Mouse (Mus musculus) gastrocnemius, postnatal 14 days (tissue): Measurements from ENCODE around the gene Adgrv1. TPM values are rescaled to one million over a fixed set of nuclear protein-coding genes. Genes with fewer than 3 reads are reported as not detected.

Experiments
- DNase-seq: peaks from one replicate; pipeline ENCODE4 v3.0.0; 2021; ENCODE audit warnings: mixed read lengths
- intact Hi-C: fragments of 180-260 bp; cut with DNase I; formaldehyde crosslinking; loops from one replicate; pipeline ENCODE4 v1.15.1; 2025; ENCODE audit warnings: low total_unique reads
- total RNA-seq, 2 experiments: library from RNA; stranded (reverse); gene quantifications; 2 replicates each; pipeline ENCODE4 v1.2.3; 2021

Adgrv1 gene
- total RNA-seq, 2 experiments from 2014 or later = 0.10 TPM; not detected in 1

DNA sequence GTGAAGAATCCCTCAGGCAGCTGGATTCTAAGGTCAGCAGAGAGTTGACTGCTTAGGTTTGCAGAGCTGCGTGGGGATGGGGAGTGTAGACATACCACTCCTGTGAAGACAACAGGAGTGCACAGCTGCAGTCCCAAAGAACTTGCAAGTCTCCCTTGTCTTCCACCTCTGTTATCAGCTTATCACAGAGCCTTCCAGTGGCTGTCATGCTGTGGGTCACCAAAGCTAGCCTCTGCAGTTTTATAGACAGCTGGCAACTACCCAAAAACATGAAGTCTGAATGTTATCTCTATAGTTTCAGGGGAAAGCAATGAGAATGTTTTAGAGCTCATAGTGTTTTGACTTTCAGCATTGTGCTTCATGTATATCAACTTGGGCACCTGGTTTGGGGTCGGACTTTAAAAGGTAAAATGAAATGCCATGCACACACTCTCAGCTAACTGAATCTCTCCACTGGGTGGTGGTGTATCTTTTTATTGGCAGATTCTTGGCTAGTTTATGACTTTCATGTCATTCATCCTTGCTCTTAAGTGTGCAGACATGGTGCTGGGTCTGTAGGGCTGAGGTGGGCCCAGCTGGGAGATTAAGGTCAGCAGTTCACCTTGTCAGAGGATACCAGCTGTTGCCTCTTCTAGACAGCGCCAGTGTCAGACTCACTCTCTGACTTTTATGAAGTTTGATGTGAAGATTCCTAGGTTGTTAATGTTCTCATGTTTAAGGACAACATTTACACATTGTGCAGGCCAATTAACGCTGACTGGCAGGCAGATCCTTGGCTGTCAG is 502.0 kb downstream of the Adgrv1 start:
- intact Hi-C loops = no loop called here
- no peak for DNase-seq

DNA sequence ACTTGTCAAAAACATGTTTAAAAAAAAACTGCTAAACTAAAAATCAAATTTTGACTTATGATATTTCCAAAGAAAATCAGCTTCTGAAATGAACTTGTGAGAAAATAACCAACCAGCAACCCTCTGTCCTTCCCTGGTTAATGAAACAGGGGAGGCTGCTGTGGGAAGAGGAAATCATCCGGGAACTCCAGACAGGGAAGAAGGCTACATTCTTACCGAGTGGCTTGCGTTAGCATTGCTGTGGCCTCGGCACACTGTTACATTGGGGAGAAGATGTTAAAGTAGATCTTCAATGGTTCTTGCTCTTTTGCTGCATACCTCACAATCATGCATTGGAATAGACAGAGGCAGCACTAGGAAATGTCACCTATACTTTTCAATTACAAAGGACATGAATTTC is 507.1 kb downstream of the Adgrv1 start:
- intact Hi-C loops = no loop called here
- no peak for DNase-seq

DNA sequence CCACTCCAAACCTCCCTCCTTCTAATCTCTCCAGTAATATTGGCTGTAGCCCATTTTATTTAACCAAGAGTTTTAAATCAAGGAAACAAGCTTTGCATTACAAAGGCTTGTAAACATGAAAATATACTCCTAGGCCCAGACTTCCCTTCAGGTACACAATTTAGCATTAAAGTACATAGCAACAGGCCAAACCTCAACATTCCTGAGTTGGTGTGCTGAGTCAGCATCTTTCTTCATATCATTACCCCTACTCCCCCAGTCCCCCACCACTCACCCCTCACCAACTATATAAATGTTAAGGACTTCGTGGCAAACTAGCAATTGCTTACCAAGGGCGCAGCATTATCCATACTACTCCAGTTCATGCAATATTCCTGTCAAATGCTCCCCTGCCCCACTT is 510.7 kb downstream of the Adgrv1 start:
- DNase-seq = no peak
- intact Hi-C loops = no loop called here

DNA sequence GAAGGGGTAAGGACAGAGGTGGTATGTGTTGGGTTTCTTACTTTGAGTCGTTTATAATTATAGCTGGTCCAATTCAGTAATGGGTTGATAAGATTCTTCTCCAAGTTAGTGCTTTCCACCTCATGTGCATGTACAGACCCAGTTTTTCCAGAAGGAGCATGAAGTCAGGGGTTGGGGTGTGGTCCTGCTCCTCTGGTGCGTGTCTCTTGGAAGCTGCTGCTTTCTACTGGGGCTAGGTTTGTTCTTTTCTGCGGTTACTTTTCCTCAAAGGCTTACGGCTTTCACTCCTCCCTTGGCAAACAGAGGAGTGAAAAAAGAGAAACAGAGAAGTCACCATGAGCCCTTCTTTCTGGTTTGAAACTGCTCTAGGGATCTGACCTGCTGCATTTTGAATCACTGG is 522.5 kb downstream of the Adgrv1 start:
- intact Hi-C loops = no loop called here

DNA sequence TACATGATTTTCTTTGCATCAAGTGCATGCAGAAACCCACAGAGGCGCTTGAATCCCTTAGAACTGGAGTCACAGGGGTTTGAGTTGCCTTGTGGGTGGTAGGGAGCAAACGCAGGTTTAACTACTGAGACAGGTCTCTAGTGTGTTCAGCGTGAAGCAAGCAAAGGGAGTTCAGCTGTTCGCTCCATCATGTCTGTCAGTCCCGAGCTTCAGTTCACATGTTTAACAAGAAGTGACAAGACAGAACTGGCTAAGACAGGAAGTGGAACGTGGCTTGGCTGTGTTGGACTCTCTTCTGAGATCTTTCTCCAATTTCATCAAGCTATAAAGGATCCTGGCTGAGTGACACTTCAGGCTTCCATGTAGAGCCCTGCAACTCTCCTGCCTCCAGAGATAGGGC is 523.3 kb downstream of the Adgrv1 start:
- intact Hi-C loops = no loop called here
- no peak for DNase-seq

More for the DNA sequence above, 522.5 kb downstream of the Adgrv1 start:
- no peak for DNase-seq

DNA sequence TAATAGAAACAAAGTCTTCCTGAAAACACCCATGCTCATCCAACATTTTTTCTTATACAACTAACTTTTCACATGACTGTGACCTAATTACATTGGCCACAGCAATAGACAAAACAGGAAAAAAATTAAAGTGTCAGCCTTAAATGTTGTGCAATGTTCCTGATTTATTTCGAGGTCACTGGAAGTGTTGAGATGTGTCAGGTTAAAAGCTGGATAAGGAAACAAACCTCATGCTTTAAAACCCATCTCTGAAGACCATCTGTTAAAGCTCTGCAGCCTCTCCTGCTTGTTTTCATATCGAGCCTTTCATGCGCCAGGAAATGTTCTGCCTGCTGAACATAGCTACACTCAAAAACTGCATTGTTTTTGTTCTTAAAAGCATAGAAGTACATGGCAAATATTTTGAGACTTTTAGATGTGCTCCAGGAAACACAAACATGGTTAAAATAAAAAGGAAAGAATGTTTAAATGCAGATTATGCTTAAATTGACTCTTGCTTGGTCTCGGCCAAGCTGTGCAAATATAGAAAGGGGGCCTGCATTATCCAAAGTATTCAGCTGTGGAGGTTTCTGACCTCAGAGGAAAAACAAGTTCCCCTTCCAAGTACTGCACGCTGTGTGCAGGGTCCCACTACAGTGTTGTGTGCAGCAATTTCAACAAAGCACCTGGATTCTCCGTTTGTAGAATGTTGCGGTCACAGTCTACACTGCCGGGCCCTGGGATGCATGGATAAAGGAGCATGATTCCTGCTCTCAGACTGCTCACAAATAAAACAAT is 524.2 kb downstream of the Adgrv1 start:
- intact Hi-C loops = no loop called here
- DNase-seq = no peak

DNA sequence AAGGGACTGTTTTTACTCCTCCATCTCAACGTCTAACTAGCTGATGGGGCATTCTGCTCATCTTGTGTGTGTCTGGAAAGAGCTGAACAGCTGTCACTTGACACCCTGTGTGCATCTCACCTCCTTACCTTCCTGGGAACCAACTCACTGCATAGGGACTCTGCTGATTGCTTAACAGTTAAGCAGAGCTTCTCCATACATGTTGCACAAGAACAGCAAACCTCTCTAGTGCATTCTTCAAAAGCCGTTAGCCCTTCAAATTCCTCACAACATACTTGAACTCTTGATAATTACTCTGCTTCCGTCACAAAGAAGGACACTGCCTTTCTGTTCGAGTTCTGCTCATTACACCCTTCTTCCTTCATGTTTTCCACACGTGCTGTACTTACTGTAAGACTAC is 525.5 kb downstream of the Adgrv1 start:
- intact Hi-C loops = no loop called here
- DNase-seq = no peak

DNA sequence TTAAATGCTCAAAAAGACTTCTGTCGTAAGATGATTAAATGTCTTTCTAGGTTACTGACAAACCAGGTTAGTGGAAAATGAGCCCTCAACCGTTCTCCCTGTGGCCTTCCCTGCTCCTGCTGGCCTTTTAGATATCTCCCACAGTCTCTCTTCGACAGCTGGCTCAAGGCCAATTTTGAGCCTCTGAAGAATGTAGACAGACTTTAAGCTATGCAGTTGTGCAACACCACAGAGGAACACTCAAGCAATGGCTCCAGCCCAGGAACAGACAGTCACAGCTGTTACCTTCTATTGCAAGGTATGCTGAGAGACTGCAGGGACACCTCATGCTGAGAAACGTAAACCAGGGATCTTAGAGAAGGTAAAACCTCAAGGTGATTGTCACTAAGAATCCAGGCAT is 529.2 kb downstream of the Adgrv1 start:
- intact Hi-C loops = no loop called here
- peak; percentile 48 for DNase-seq

DNA sequence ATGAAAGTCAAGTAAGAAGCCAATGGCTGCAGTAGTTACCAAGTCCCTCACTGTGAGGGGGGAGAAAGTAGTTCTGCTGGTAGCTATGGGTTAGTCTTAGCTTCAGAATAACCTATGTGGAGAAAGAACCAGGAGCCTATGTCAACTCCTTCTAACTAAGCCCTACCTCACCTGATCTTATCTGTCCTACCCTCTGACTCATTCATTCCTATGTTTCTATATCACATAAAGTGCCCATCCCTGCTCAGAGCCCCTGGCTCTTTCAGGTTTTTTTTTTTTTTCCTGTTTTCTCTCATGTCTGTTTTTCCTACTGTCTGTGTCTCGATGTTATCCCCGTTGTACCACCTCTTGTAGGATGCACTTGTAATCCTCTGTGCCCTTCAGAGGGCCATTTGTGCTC is 536.5 kb downstream of the Adgrv1 start:
- DNase-seq = no peak
- intact Hi-C loops = no loop called here

DNA sequence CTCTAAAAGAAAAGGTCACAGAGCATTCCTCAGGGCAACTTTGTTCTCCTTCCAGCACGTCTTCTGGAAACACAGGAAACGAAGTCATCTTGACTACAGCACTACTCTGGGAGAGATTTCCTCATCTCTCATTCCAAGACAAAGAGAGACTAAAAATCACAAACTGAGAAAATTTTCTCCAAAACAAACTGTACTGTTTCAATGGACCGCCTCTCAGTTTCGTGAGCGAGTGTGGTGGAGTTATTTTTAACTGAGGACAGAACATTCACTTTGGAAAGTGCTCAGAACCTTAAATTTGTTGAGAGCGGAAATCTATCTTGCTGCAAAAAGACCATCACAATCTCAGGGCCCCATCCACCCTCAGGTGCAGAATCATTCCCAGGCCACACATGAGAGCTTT is 538.4 kb downstream of the Adgrv1 start:
- intact Hi-C loops = no loop called here
- DNase-seq = no peak

DNA sequence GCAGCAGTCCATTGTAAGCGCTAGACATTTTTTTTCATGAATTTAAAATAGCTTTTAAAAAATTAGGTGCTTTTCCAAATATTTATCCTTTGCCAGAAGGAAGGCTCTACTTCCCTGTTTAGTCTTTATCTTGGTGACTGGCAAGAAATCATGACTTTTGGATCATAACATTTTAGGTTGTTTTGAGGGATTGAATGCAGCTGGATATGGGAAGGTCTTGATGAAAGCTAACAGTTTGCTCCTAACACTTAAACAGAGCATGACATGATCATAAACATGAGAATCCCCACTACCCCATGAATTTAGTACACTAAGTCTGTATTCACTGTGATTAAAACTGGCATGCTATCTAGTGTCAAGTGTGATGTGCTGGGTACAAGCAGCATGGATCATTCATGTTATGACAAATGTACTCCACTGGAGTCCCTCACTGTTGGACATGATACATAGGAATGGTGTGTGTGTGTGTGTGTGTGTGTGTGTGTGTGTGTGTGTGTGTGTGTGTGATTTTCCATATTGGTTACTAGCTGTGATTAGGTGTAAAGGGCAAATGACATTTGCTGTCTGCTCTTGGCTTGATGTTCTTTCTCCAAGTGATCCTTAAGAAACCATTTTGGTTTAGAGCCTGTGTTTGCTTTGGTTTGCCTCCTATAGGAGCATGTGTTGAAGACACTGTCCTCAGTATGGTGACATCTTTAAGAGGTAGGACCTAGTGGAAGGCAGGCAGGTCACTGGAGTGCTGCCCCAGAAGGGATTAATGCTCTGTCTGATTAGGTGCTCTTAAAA is 542.7 kb downstream of the Adgrv1 start:
- no peak for DNase-seq
- intact Hi-C loops = no loop called here

DNA sequence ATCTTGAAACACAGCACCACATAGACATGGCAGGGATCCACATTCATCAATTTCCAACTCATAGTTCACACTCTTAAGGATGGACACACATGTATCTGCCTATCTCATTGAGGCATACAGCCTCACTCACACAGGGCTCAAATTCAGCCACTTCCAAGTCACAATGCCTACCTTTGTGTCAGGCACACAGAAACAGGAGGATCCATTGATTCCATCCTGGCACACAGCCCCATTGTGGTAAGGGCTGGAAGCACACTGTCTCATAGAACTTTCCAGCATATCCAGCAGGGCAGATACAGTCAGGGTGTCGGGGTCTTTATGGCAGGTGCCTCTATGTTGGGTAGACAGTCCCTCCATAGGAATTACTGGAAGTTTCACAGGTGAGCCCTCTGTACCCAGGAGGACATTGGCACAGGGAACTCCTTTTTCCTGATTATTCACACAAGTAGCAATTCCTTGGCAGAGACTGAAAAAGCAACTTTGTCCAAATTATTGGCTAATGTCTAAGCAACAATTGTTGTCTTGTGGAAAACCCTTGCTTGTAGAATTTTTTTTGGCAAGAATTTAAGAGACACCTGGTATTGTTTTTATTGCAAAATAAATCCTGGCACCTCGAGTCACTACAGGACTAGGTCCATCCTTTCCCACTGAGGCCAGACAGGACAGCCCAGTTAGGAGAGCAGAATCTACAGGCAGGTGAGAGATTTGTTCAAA is 545.8 kb downstream of the Adgrv1 start:
- intact Hi-C loops = no loop called here
- no peak for DNase-seq

DNA sequence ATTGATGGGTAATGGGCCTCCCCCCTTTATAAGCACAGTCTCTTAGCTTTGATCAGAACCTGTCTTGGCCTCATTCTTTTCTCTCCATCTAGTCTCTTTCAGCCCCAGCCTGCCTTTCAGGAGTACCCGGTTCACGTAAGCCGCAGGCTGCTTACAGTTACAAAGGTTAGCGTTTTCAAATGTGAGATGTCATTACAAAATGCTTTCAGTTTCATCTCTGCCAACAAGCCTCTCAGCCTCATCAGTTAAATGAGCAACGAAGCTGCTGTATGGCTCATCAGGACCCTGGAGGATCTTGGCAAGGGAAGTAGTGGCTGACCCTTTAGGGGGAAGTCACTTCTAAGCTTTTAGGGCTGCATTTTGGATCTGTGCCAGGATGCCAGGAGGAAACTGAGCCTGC is 560.7 kb downstream of the Adgrv1 start:
- DNase-seq = no peak

DNA sequence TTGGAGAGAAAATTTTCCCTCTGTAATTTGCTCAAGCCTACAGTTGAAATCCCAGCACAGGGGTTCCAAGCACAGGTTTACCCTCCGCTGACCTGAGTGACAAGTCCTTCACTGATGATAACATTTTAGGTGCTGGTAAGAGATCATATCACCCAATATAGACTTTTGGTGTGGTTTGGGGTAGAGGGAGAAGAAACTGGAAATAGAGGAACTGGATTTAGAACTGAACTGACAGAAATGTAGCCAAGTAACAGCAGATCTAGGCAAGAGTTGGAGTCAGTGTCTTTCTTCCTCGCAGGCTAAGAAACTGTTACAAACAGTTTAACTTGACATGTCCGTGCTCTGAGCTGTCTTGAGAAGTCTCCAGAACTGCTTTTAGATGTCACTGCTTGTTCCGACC is 581.5 kb downstream of the Adgrv1 start:
- DNase-seq = no peak
- intact Hi-C loops = no loop called here

More for the DNA sequence above, 560.7 kb downstream of the Adgrv1 start:
- intact Hi-C loops = no loop called here

DNA sequence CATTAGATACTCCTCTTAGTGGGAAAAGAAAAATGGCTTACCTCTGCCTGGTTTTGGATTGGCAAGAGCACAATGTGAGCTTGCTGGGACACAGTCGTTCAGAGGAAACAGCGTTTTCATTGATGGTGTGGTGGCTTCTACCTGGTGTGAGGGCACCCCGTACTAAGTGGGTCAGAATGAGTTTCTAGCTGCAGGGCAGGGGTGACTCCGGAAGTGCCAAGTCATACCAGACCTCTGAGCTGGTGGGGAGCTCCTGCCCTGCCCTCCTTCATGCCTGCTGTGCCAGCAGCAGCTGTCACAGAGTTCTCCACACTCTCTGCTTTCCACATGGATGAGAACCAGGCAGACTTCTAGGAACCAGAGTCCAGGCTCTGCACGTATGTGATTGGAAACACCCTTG is 582.0 kb downstream of the Adgrv1 start:
- peak; percentile 10 for DNase-seq
- intact Hi-C loops = no loop called here

DNA sequence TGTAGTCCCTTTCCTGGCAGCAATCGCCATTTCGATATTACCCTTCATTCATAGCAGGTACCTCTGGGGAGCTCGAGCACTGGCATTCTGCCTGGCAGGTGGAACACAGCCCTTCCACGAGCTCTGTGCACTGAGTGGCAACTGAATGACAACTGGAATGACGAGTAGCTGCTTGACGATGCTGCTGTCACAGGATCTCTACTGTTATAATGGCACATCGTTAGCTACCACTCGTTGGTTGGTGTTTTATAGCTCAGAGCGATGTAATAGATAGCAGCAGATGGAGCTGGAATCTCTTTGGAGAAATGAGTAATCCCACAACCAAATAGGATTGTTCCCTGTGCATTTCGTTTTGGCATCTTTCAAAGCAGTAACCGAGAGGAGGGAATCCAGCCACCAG is 587.6 kb downstream of the Adgrv1 start:
- no peak for DNase-seq
- intact Hi-C loops = no loop called here
